Mouse (Mus musculus): Measurements from ENCODE around the gene Nnat.

Nnat gene

GRCm38 (mm10) chr2:157605025-157605675 lies 45.3 kb downstream of the Nnat start:
- DNase-seq (ENCODE audit: low spot score), result peak; percentile 86

- DNase-seq (ENCODE audit: low spot score), result no peak
These were observed 47.8 kb downstream of the Nnat start for GRCm38 (mm10) chr2:157607542-157608236.

- no peak for DNase-seq (ENCODE audit: low spot score)
These were observed 51.9 kb downstream of the Nnat start for GRCm38 (mm10) chr2:157611735-157612134.
